Mouse (Mus musculus) ES-Bruce4 (cell line): Measurements from ENCODE around the gene Tbcel. TPM values are rescaled to one million over a fixed set of nuclear protein-coding genes. Genes with fewer than 3 reads are reported as not detected.

ENCODE experiments used
- H3K27ac ChIP-seq: 2 replicates; pipeline ENCODE4 v1.5.1; 2012; ENCODE audit warnings: low read length, inconsistent platforms; ENCODE audit not compliant: insufficient read depth
- H3K27me3 ChIP-seq: 2 replicates; pipeline ENCODE4 v1.6.1; 2012; ENCODE audit warnings: mild to moderate bottlenecking, low read length, inconsistent platforms; ENCODE audit not compliant: control insufficient read depth, poor library complexity, insufficient read depth, severe bottlenecking
- H3K36me3 ChIP-seq: 2 replicates; pipeline ENCODE4 v1.6.1; 2012; ENCODE audit warnings: inconsistent platforms, mild to moderate bottlenecking, low read length, moderate library complexity; ENCODE audit not compliant: control insufficient read depth, poor library complexity, insufficient read depth, severe bottlenecking
- H3K4me1 ChIP-seq: one replicate; pipeline ENCODE4 v1.8.1; 2011; ENCODE audit warnings: low read length; ENCODE audit not compliant: control insufficient read depth, insufficient read depth
- H3K4me3 ChIP-seq: 2 replicates; pipeline ENCODE4 v1.5.1; 2011; ENCODE audit warnings: low read depth, mild to moderate bottlenecking, low read length
- H3K9ac ChIP-seq: 2 replicates; pipeline ENCODE4 v1.6.1; 2012; ENCODE audit warnings: low read depth, mild to moderate bottlenecking, inconsistent platforms; ENCODE audit not compliant: poor library complexity, severe bottlenecking
- H3K9me3 ChIP-seq: replicated peaks from 2 replicates; pipeline ENCODE4 v1.6.1; 2012; ENCODE audit warnings: mild to moderate bottlenecking, low read length, inconsistent platforms; ENCODE audit not compliant: control insufficient read depth, poor library complexity, insufficient read depth, severe bottlenecking
- CTCF ChIP-seq: IDR thresholded peaks from one replicate; pipeline ENCODE4 v1.8.1; 2011; ENCODE audit warnings: low read depth, low read length
- EP300 ChIP-seq: IDR thresholded peaks from 2 replicates; pipeline ENCODE4 v1.6.1; 2011; ENCODE audit warnings: low read depth, low read length; ENCODE audit not compliant: insufficient read depth
- POLR2A ChIP-seq: IDR thresholded peaks from one replicate; pipeline ENCODE4 v1.8.1; 2011; ENCODE audit warnings: low read length; ENCODE audit not compliant: insufficient read depth
- polyA plus RNA-seq: library from polyadenylated mRNA; stranded (reverse); fragments of >200 nt; gene quantifications from 2 replicates; pipeline ENCODE4 v1.2.4, GENCODE M21; 2011; ENCODE audit warnings: low read depth; ENCODE audit not compliant: missing spikeins, insufficient read depth, insufficient read length

Tbcel gene
- polyA plus RNA-seq, 1 experiment: 27.1 TPM

DNA sequence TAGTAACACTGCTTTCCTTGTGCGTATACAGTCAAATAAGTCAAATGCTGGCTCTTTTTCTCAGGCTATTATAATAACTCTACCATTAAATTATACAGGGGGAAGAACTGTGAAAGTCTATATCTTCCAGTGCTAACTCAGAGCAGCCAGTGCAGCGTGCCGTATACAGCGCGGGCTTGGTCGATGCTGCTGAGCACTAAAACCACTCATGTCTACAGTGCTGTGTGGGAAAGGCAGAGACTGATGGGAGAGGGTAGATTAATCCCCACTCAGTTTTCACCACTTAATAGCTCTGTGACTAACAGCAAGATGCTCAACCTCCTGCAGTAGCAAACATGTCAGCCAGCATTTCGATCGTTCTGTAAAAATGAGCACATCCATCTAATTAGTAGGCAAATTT, 53.2 kb downstream of the Tbcel start:
- Histone ChIP-seq H3K4me1 (peaks cover 7% of the 10 kb centered on the region), H3K9ac (no peak overlapping the region), H3K9me3 (no peaks in the 10 kb centered on the region), H3K27me3 (no peaks in the 10 kb centered on the region), H3K36me3 (peaks cover 7% of the 10 kb centered on the region; the same call in 1 of the 2 replicates), H3K27ac (no peak overlapping the region), H3K4me3 (no peak overlapping the region)
- TF ChIP-seq CTCF (no peak), POLR2A (no peak), EP300 (no peak)

DNA sequence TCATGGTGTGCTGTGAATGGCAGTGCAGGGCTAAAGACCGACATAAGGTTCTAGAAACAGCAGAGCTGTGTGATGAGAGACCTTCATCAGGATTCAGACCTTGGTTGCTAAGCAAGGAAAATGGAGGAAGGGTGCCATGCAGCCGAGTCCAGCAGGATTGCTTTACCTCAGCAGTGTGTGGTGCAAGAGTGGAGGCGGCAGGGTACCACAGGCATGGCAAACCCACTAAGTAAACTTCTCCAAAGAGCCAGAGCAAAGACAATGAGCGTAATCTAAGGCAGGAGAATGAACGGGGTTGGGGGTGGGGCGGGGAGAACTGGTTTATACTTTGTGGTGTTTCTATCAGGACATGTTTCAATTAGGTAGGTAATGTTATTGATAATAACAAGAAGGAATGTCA, 58.6 kb downstream of the Tbcel start:
- Histone ChIP-seq H3K4me3 (no peak overlapping the region), H3K9me3 (no peaks in the 10 kb centered on the region), H3K27ac (no peak overlapping the region), H3K36me3 (peaks cover 9% of the 10 kb centered on the region; the same call in 1 of the 2 replicates), H3K9ac (no peak overlapping the region), H3K27me3 (no peaks in the 10 kb centered on the region), H3K4me1 (no peaks in the 10 kb centered on the region)
- TF ChIP-seq POLR2A: no peak
- no peak for TF ChIP-seq EP300
- no peak for TF ChIP-seq CTCF

DNA sequence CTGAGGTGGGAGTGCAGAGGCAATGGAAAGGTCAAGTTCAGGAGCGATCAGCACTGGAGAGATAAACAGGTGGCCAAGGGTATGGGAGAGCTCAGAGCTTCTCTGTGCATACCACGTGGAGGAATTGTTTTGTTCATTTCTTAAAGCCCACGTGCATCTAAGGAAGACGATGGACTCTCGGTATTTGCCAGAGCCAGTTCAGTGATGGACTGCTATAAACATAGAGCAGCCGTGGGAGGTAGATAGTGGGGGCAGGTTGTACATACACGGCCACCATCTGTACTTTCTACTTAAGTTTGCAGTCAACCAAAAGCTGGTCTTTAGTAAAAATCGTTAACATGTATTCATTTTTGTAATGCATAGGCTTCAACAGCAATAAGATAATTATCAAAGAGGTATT, 65.5 kb downstream of the Tbcel start:
- Histone ChIP-seq H3K9me3 (no peaks in the 10 kb centered on the region), H3K4me1 (peaks cover 3% of the 10 kb centered on the region), H3K27ac (no peak overlapping the region), H3K36me3 (peaks cover 22% of the 10 kb centered on the region), H3K27me3 (no peaks in the 10 kb centered on the region), H3K4me3 (no peak overlapping the region), H3K9ac (no peak overlapping the region)
- TF ChIP-seq POLR2A: no peak
- no peak for TF ChIP-seq CTCF

DNA sequence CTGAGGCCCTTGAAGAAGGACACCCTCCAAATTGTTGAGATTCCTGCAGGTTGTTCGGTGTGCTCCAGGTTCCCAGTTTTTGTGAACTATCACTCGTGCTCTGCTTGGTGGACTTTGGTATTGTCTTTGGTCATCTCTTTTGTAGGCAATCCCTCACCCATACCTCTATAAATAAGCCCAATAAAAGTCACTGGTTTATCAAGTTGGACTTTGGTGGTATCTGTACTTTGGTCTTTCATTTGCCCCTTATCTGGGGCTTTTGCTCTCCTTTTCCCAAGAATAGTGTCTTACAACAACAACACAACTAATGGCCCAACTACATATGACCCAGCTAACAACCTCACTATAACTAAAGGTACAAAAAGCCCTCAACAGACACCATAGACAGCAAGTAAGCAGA, 66.4 kb downstream of the Tbcel start:
- Histone ChIP-seq H3K36me3 (peaks cover 29% of the 10 kb centered on the region), H3K4me3 (no peak overlapping the region), H3K9me3 (no peaks in the 10 kb centered on the region), H3K9ac (no peak overlapping the region), H3K27me3 (no peaks in the 10 kb centered on the region), H3K4me1 (peaks cover 3% of the 10 kb centered on the region), H3K27ac (no peak overlapping the region)
- TF ChIP-seq CTCF: no peak
- TF ChIP-seq POLR2A: no peak
- no peak for TF ChIP-seq EP300

DNA sequence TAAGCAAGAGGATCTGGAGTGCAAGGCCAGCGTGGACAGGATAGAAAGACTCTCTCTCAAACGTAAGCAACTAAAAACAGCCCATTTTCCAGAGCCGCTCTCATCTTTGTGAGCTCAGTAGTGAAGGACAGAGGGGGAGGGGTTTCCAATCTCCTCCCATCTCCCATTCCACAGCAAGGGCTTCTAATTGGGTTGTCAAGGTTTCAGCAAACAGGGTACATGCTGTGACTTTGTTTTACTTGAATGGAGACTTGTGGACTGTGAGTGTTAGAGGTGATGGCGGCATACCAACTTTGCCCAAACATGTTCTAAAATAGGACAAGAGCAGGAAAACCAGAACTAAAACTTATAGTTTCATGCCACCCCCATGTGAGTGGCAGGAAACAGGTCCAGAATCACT, 68.2 kb downstream of the Tbcel start:
- Histone ChIP-seq H3K27ac (peak overlapping the region; percentile 94), H3K9me3 (no peaks in the 10 kb centered on the region), H3K4me3 (no peak overlapping the region), H3K9ac (peak overlapping the region; percentile 34; the same call in 1 of the 2 replicates), H3K4me1 (peaks cover 3% of the 10 kb centered on the region), H3K27me3 (no peaks in the 10 kb centered on the region), H3K36me3 (peaks cover 26% of the 10 kb centered on the region)
- no peak for TF ChIP-seq POLR2A
- TF ChIP-seq EP300: no peak
- TF ChIP-seq CTCF: no peak

DNA sequence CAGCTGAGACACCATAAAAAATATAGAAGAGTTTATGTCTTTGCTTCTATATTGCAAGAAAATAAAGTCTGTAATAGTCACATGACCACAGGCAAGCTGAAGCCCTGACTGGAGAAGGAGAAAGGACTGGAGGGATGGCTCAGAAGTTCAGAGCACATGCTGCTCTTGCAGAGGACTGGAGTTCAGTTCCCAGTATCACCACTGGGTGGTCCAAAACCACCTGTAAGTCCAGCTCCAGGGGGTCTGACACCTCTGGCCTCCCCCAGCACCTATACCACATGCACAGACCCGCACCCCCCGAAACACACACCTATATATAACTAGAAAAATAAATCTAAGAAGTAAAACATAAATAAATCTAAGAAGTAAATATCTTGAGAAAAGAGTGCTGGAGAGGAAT, 75.5 kb downstream of the Tbcel start:
- no peak overlapping the region for H3K4me3 ChIP-seq
- H3K27ac ChIP-seq: no peak overlapping the region
- peaks cover 16% of the 10 kb centered on the region for H3K36me3 ChIP-seq
- H3K9me3 ChIP-seq: no peaks in the 10 kb centered on the region
- TF ChIP-seq CTCF (no peak), EP300 (no peak), POLR2A (no peak)
- no peak overlapping the region for H3K9ac ChIP-seq
- no peaks in the 10 kb centered on the region for H3K27me3 ChIP-seq
- no peaks in the 10 kb centered on the region for H3K4me1 ChIP-seq
